Mouse (Mus musculus) intestine, postnatal 0 days (tissue): ENCODE measurements around the gene AC131692.1. TPM values are rescaled to one million over a fixed set of nuclear protein-coding genes. Genes with fewer than 3 reads are reported as not detected.

ENCODE experiments used
- ATAC-seq: fragments of 200-750 bp; cut with Nextera tagmentation; 2 replicates; pipeline ENCODE4 v1.8.0; 2017; ENCODE audit warnings: mild to moderate bottlenecking, moderate TSS enrichment, moderate library complexity
- H3K27ac ChIP-seq: fragments of 300-500 bp; sonication (generic); 2 replicates; pipeline ENCODE4 v1.5.1; 2014; ENCODE audit warnings: mild to moderate bottlenecking, low read depth, low read length, moderate library complexity
- H3K27me3 ChIP-seq: fragments of 300-500 bp; sonication (generic); replicated peaks from 2 replicates; pipeline ENCODE4 v1.6.1; 2014; ENCODE audit warnings: low read length, mixed read lengths; ENCODE audit not compliant: control insufficient read depth, insufficient read depth
- H3K36me3 ChIP-seq: fragments of 300-500 bp; sonication (generic); 2 replicates; pipeline ENCODE4 v1.6.1; 2014; ENCODE audit warnings: mild to moderate bottlenecking, moderate library complexity; ENCODE audit not compliant: control insufficient read depth, insufficient read depth
- H3K4me1 ChIP-seq: fragments of 300-500 bp; sonication (generic); replicated peaks from 2 replicates; pipeline ENCODE4 v1.6.1; 2014; ENCODE audit warnings: antibody characterized with exemption, low read length, mixed read lengths; ENCODE audit not compliant: control insufficient read depth, insufficient read depth
- H3K4me2 ChIP-seq: fragments of 300-500 bp; sonication (generic); replicated peaks from 2 replicates; pipeline ENCODE4 v1.6.1; 2014; ENCODE audit warnings: low read depth, mild to moderate bottlenecking, moderate library complexity
- H3K4me3 ChIP-seq: fragments of 300-500 bp; sonication (generic); 2 replicates; pipeline ENCODE4 v1.5.1; 2014; ENCODE audit warnings: low read depth, low read length
- H3K9ac ChIP-seq: fragments of 300-500 bp; sonication (generic); 2 replicates; pipeline ENCODE4 v1.6.1; 2014; ENCODE audit warnings: mild to moderate bottlenecking, low read depth, low read length
- H3K9me3 ChIP-seq: fragments of 300-500 bp; sonication (generic); 2 replicates; pipeline ENCODE4 v1.6.1; 2016; ENCODE audit warnings: mixed run types; ENCODE audit not compliant: control insufficient read depth
- CTCF ChIP-seq: sonication (generic); IDR thresholded peaks from 2 replicates; pipeline ENCODE4 v1.5.1; 2016; ENCODE audit warnings: low read depth, mild to moderate bottlenecking, control low read depth, antibody characterized with exemption, moderate library complexity
- WGBS: fragments of 180-500 bp; shearing (Covaris S2); extraction: QIAGEN DNeasy Blood & Tissue Kit; methylation state at CpG from one replicate; pipeline ENCODE4 v1.1.7; 2014; 5-methylcytosine and 5-hydroxymethylcytosine counted together
- microRNA-seq: library from miRNA; unstranded; fragments of <30 nt; microRNA quantifications from one replicate; pipeline ENCODE4, GENCODE M21; 2016
- polyA plus RNA-seq: library from polyadenylated mRNA; unstranded; fragments of >200 nt; fragmentation: Nextera tagmentation; extraction: Ambion mirVana; gene quantifications from 2 replicates; pipeline ENCODE4 v1.2.1, GENCODE M21; 2015

AC131692.1 gene
- polyA plus RNA-seq, 1 experiment from 2014 or later, result not detected

GRCm38 (mm10) chr19:6140374-6140677 lies 46.1 kb downstream of the AC131692.1 start:
- Histone ChIP-seq H3K27ac (peak overlapping the region; percentile 92), H3K9me3 (no peaks in the 10 kb centered on the region), H3K36me3 (peaks cover 15% of the 10 kb centered on the region), H3K27me3 (no peaks in the 10 kb centered on the region), H3K4me2 (peak overlapping the region; percentile 97), H3K9ac (peak overlapping the region; percentile 76), H3K4me3 (peak overlapping the region; percentile 81), H3K4me1 (0 out of 2 replicates have a peak, but pooled peaks cover 4% of the 10 kb centered on the region)
- ATAC-seq, result peak; percentile 21; the same call in 1 of the 2 replicates
- no peak for TF ChIP-seq CTCF
- WGBS, result 2% methylated on average over 13 of the region's 16 CpGs

- peak within 1 kb of the TSS; percentile 92 for H3K27ac ChIP-seq
- H3K27me3 ChIP-seq, result no peaks in the 10 kb centered on the region
- peak within 1 kb of the TSS; percentile 76 for H3K9ac ChIP-seq
- peaks cover 15% of the 10 kb centered on the region for H3K36me3 ChIP-seq
- under 1% methylated on average over 68 of the region's 68 CpGs for WGBS
- peak within 1 kb of the TSS; percentile 81 for H3K4me3 ChIP-seq
- ATAC-seq, result peak; percentile 92
- 0 out of 2 replicates have a peak, but pooled peaks cover 4% of the 10 kb centered on the region for H3K4me1 ChIP-seq
- no peaks in the 10 kb centered on the region for H3K9me3 ChIP-seq
- peak within 1 kb of the TSS; percentile 97 for H3K4me2 ChIP-seq
- TF ChIP-seq CTCF, result peak; percentile 86
Observed at GRCm38 (mm10) chr19:6140678-6141393, 46.6 kb downstream of the AC131692.1 start, which contains the start of gene Batf2. Batf2 (plus strand) TSS chr19:6140983.

GRCm38 (mm10) chr19:6141394-6141749 lies 47.2 kb downstream of the AC131692.1 start, which contains the start of gene Arl2:
Arl2 (minus strand) TSS chr19:6141548.
- peak; percentile 73 for ATAC-seq
- H3K9ac ChIP-seq, result peak within 1 kb of the TSS; percentile 76
- peak within 1 kb of the TSS; percentile 81 for H3K4me3 ChIP-seq
- no peak; the same call in 1 of the 2 replicates for TF ChIP-seq CTCF
- H3K9me3 ChIP-seq, result no peaks in the 10 kb centered on the region
- H3K27ac ChIP-seq, result peak within 1 kb of the TSS; percentile 92
- under 1% methylated on average over 15 of the region's 15 CpGs for WGBS
- H3K36me3 ChIP-seq, result peaks cover 9% of the 10 kb centered on the region
- no peaks in the 10 kb centered on the region for H3K27me3 ChIP-seq
- H3K4me2 ChIP-seq, result peak within 1 kb of the TSS; percentile 97
- 0 out of 2 replicates have a peak, but pooled peaks cover 4% of the 10 kb centered on the region for H3K4me1 ChIP-seq

- Histone ChIP-seq H3K4me2 (no peak overlapping the region), H3K9ac (no peak overlapping the region), H3K9me3 (no peaks in the 10 kb centered on the region), H3K27me3 (no peaks in the 10 kb centered on the region), H3K36me3 (no peaks in the 10 kb centered on the region), H3K4me3 (no peak overlapping the region), H3K27ac (no peak overlapping the region), H3K4me1 (0 out of 2 replicates have a peak, but pooled peaks cover 3% of the 10 kb centered on the region)
- WGBS, result 64% methylated on average over 5 of the region's 5 CpGs
- ATAC-seq, result no peak
- peak; percentile 42 for TF ChIP-seq CTCF
Observed at GRCm38 (mm10) chr19:6144842-6145241, 50.6 kb downstream of the AC131692.1 start.

Small RNA genes lying within 50 kb of the gene (microRNA-seq; reads per million reads assigned to microRNA genes)
- 2.7 reads per million, percentile 2 among the genes with 10 or more reads in this experiment for gene Mir6988

Other genes with a start within 250 kb of the AC131692.1 start
- gene Frmd8, start 219.1 kb upstream of the AC131692.1 start, polyA plus RNA-seq, result 21.7 and 24.0 TPM in 2 replicates
- 3.8 and 4.0 TPM in 2 replicates for gene Slc25a45, start 216.6 kb upstream of the AC131692.1 start, polyA plus RNA-seq
- 1.0 and 1.2 TPM in 2 replicates for gene Tigd3, start 200.3 kb upstream of the AC131692.1 start, polyA plus RNA-seq
- 49.9 and 51.9 TPM in 2 replicates for gene Dpf2, start 181.4 kb upstream of the AC131692.1 start, polyA plus RNA-seq
- gene Cdc42ep2, start 169.6 kb upstream of the AC131692.1 start, polyA plus RNA-seq, result 6.5 and 6.6 TPM in 2 replicates
- gene Pola2, start 130.2 kb upstream of the AC131692.1 start, polyA plus RNA-seq, result 23.5 and 23.9 TPM in 2 replicates
- gene Slc22a20, start 108.3 kb upstream of the AC131692.1 start, polyA plus RNA-seq, result not detected in 2 replicates
- 17.0 and 17.8 TPM in 2 replicates for gene Capn1, start 78.5 kb upstream of the AC131692.1 start, polyA plus RNA-seq
- 17.7 and 21.3 TPM in 2 replicates for gene Syvn1, start 47.8 kb upstream of the AC131692.1 start, polyA plus RNA-seq
- gene Mrpl49, start 36.6 kb upstream of the AC131692.1 start, polyA plus RNA-seq, result 35.0 and 36.3 TPM in 2 replicates
- 964 and 990 TPM in 2 replicates for gene Fau, start 36.6 kb upstream of the AC131692.1 start, polyA plus RNA-seq
- gene Znhit2, start 33.2 kb upstream of the AC131692.1 start, polyA plus RNA-seq, result 30.8 and 33.3 TPM in 2 replicates
- 13.4 and 17.5 TPM in 2 replicates for gene Tm7sf2, start 26.0 kb upstream of the AC131692.1 start, polyA plus RNA-seq
- gene Vps51, start 17.2 kb upstream of the AC131692.1 start, polyA plus RNA-seq, result 35.9 and 42.4 TPM in 2 replicates
- not detected in 2 replicates for gene Tmem262, start 14.4 kb upstream of the AC131692.1 start, polyA plus RNA-seq
- gene Gm28374, start 12.2 kb upstream of the AC131692.1 start, polyA plus RNA-seq, result 0.43 and 0.47 TPM in 2 replicates
- gene Zfpl1, start 9.5 kb upstream of the AC131692.1 start, polyA plus RNA-seq, result 54.9 and 56.2 TPM in 2 replicates
- gene Cdca5, start 9.4 kb upstream of the AC131692.1 start, polyA plus RNA-seq, result 8.7 and 8.9 TPM in 2 replicates
- gene Naaladl1, start 11.4 kb downstream of the AC131692.1 start, polyA plus RNA-seq, result 273 and 333 TPM in 2 replicates
- gene Sac3d1, start 24.2 kb downstream of the AC131692.1 start, polyA plus RNA-seq, result 17.0 and 19.1 TPM in 2 replicates
- gene Snx15, start 33.9 kb downstream of the AC131692.1 start, polyA plus RNA-seq, result 23.0 and 23.3 TPM in 2 replicates
- gene Batf2, start 46.6 kb downstream of the AC131692.1 start, polyA plus RNA-seq, result 0.61 and 1.3 TPM in 2 replicates
- 70.6 and 71.5 TPM in 2 replicates for gene Arl2, start 47.1 kb downstream of the AC131692.1 start, polyA plus RNA-seq
- gene Majin, start 90.0 kb downstream of the AC131692.1 start, polyA plus RNA-seq, result 0.20 TPM in 1 of 2 replicates, not detected in the other
- gene Gpha2, start 132.0 kb downstream of the AC131692.1 start, polyA plus RNA-seq, result 0.26 and 0.34 TPM in 2 replicates
- gene Ppp2r5b, start 141.5 kb downstream of the AC131692.1 start, polyA plus RNA-seq, result 15.2 and 17.1 TPM in 2 replicates
- 3.6 and 4.0 TPM in 2 replicates for gene Atg2a, start 147.2 kb downstream of the AC131692.1 start, polyA plus RNA-seq
- gene Ehd1, start 182.3 kb downstream of the AC131692.1 start, polyA plus RNA-seq, result 177 and 201 TPM in 2 replicates
- gene Cdc42bpg, start 212.0 kb downstream of the AC131692.1 start, polyA plus RNA-seq, result 1.8 and 2.3 TPM in 2 replicates
- 17.1 and 19.6 TPM in 2 replicates for gene Men1, start 240.6 kb downstream of the AC131692.1 start, polyA plus RNA-seq
- gene Map4k2, start 246.7 kb downstream of the AC131692.1 start, polyA plus RNA-seq, result 4.1 and 4.3 TPM in 2 replicates